Mouse (Mus musculus) left cerebral cortex, adult 9 months (tissue): ENCODE measurements at regions not wholly inside any gene's neighbourhood (a gene's known extent, or its start where the extent isn't known, plus 50 kb on each side); places are given as distances from the start of the nearest gene placed in this dataset.

Source experiments
- DNase-seq, 2 experiments: peaks; one replicate each; pipeline ENCODE4 v3.0.0; 2022; ENCODE audit warnings: low spot score in 2 of 2

- DNase-seq: no peak
These were observed 415.9 kb upstream of the Rarb start for GRCm38 (mm10) chr14:17234898-17235297.

GRCm38 (mm10) chr14:17211502-17211901 is 392.5 kb upstream of the Rarb start:
- no peak for DNase-seq

- no peak for DNase-seq
These were observed 386.7 kb upstream of the Rarb start for GRCm38 (mm10) chr14:17205691-17206090.

- DNase-seq: no peak
These were observed 384.5 kb upstream of the Rarb start for GRCm38 (mm10) chr14:17203251-17204015.

GRCm38 (mm10) chr14:17192953-17193352 is 374.0 kb upstream of the Rarb start:
- DNase-seq: no peak

GRCm38 (mm10) chr14:17173218-17173617 is 354.3 kb upstream of the Rarb start:
- DNase-seq: no peak

- DNase-seq: peak in 1 of 2 experiments; percentile 22
These were observed 353.6 kb upstream of the Rarb start for GRCm38 (mm10) chr14:17172330-17173110.

GRCm38 (mm10) chr14:17171896-17172295 is 352.9 kb upstream of the Rarb start:
- no peak for DNase-seq

GRCm38 (mm10) chr14:17158324-17158723 is 339.4 kb upstream of the Rarb start:
- no peak for DNase-seq

- peak in 1 of 2 experiments; percentile 38 for DNase-seq
These were observed 337.5 kb upstream of the Rarb start for GRCm38 (mm10) chr14:17156402-17156954.

GRCm38 (mm10) chr14:17120679-17121078 is 301.7 kb upstream of the Rarb start:
- DNase-seq: no peak

GRCm38 (mm10) chr14:17106668-17107067 is 287.7 kb upstream of the Rarb start:
- DNase-seq: no peak

GRCm38 (mm10) chr14:17102486-17102885 is 283.5 kb upstream of the Rarb start:
- no peak for DNase-seq

GRCm38 (mm10) chr14:17090573-17090937 is 271.6 kb upstream of the Rarb start:
- no peak for DNase-seq

- DNase-seq: no peak
These were observed 270.9 kb upstream of the Rarb start for GRCm38 (mm10) chr14:17089640-17090572.

GRCm38 (mm10) chr14:17089089-17089634 is 270.2 kb upstream of the Rarb start:
- no peak for DNase-seq

- DNase-seq: no peak
These were observed 268.9 kb upstream of the Rarb start for GRCm38 (mm10) chr14:17087828-17088227.

- no peak for DNase-seq
These were observed 265.0 kb upstream of the Rarb start for GRCm38 (mm10) chr14:17083907-17084306.

- DNase-seq: no peak
These were observed 262.9 kb upstream of the Rarb start for GRCm38 (mm10) chr14:17081904-17082303.

- DNase-seq: no peak
These were observed 260.6 kb upstream of the Rarb start for GRCm38 (mm10) chr14:17079513-17079912.

GRCm38 (mm10) chr14:17061358-17061757 is 242.4 kb upstream of the Rarb start:
- DNase-seq: no peak
